ENCODE assay signal across 9 mouse cellular contexts in the genomic region with DNA sequence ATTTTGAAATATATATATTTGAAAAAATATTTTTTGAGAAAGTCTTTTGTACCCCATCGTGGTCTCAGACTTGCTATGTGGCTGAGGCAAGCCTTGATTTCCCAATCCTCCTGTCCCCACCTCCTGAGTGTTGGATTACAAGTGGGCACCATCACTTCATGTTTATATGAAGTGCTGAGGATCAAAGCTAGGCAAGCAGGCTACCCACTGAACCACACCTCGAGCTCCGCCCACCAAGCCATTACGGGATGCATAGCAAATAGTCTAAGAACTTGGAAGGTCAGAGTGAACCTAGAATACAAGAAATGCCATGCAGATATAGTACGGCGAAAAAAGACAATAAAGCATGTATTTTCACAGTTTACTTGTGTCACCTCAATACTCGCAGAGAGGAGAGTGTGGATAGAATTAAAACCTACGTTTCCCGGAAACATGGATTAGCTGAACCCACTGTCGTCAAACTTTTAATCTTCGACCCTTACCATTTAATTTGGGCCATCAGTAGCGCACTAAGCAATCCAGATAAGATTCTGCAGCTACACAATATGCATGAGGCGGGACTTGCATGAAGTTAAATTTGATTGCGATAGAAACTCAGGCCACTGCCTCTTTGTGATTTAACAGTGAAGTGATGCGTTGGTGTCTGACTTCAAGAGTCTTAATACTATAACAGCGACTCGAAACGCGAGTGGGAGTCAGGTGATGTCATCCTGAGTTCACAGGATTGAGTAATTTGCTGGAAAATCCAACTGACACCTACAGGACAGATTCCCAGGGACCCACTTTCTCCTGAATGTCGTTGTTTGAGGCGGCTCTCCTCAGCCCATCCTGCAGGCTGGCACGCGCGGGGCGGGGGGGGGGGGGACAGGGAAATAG. TPM values are rescaled to one million over a fixed set of nuclear protein-coding genes. Genes with fewer than 3 reads are reported as not detected.
DNase-seq lines count a peak whose midpoint lies in the region; ATAC-seq and TF ChIP-seq lines count a peak whose summit lies in the region.
"Had no signal": no experiment of that assay in that cellular context is flagged by ENCODE, and none has a peak within 500 bp of the region (broad histone marks: within the 10 kb centered on the region; RNA-seq: fewer than 3 reads in every experiment).

No protein-coding gene starts in this region.

- H3K4me3 ChIP-seq in heart, embryonic 10.5 days: peak overlapping the region; percentile 82
- peak overlapping the region; percentile 89 to 95 for H3K4me3 ChIP-seq in ES-E14 (ENCODE audit: insufficient read depth in 1 of 2, low read depth in 1 of 2, low read length in 2 of 2, poor library complexity in 1 of 2, severe bottlenecking in 1 of 2)
- peak overlapping the region; percentile 82 for H3K4me3 ChIP-seq in hindbrain, embryonic 14.5 days (replicated peaks; ENCODE audit: low read length)

- WGBS in heart, embryonic 10.5 days: 16% methylated on average over 23 of the region's 25 CpGs
- WGBS in hindbrain, embryonic 14.5 days: 17% methylated on average over 21 of the region's 25 CpGs

- in situ Hi-C loops in ES-E14 (cut with MboI; ENCODE audit: low sequenced_read_pairs in 2 of 2, unreplicated experiment in 2 of 2): no loop called here

- peak overlapping the region; percentile 97 for H3K27ac ChIP-seq in heart, embryonic 10.5 days
- no peak overlapping the region for H3K27ac ChIP-seq in ES-E14 (ENCODE audit: insufficient read depth, low read depth, low read length, poor library complexity, severe bottlenecking)
- H3K27ac ChIP-seq in hindbrain, embryonic 14.5 days: no peak overlapping the region

- H3K27me3 ChIP-seq in heart, embryonic 10.5 days (ENCODE audit: insufficient read depth, poor library complexity, severe bottlenecking): no peaks in the 10 kb centered on the region
- no peaks in the 10 kb centered on the region for H3K27me3 ChIP-seq in hindbrain, embryonic 14.5 days (ENCODE audit: control insufficient read depth, insufficient read depth, low read length)
- H3K27me3 ChIP-seq: Patski had no signal

- peak overlapping the region; percentile 82 for H3K4me2 ChIP-seq in hindbrain, embryonic 14.5 days (replicated peaks)

- no peak overlapping the region for H3K9ac ChIP-seq in ES-E14 (ENCODE audit: insufficient read depth, low read depth, low read length, poor library complexity, severe bottlenecking)
- H3K9ac ChIP-seq in hindbrain, embryonic 14.5 days: peak overlapping the region; percentile 80

- H3K36me3 ChIP-seq in heart, embryonic 10.5 days: no peaks in the 10 kb centered on the region
- no peaks in the 10 kb centered on the region for H3K36me3 ChIP-seq in ES-E14 (ENCODE audit: control insufficient read depth, insufficient read depth, low read length, poor library complexity, severe bottlenecking)
- H3K36me3 ChIP-seq in hindbrain, embryonic 14.5 days (replicated peaks; ENCODE audit: control insufficient read depth, insufficient read depth): no peaks in the 10 kb centered on the region

- 0 out of 2 replicates have a peak, but pooled peaks have one; percentile 25 for ATAC-seq in hindbrain, embryonic 14.5 days (ENCODE audit: low FRiP score)

- no peaks in the 10 kb centered on the region for H3K9me3 ChIP-seq in heart, embryonic 10.5 days
- H3K9me3 ChIP-seq in ES-E14 (ENCODE audit: control insufficient read depth, insufficient read depth, low read depth, low read length): no peaks in the 10 kb centered on the region
- no peaks in the 10 kb centered on the region for H3K9me3 ChIP-seq in hindbrain, embryonic 14.5 days (ENCODE audit: control insufficient read depth, low read length)

- DNase-seq in heart, embryonic 10.5 days (ENCODE audit: low spot score): no peak
- DNase-seq in heart, adult 8-10 months (ENCODE audit: low spot score): no peak
- no peak for DNase-seq in ES-E14 (ENCODE audit: low read depth, low spot score)
- no peak for DNase-seq in hindbrain, embryonic 14.5 days (ENCODE audit: low spot score)
- peak; percentile 54 for DNase-seq in lung, postnatal 36 days
- no peak for DNase-seq in spleen, postnatal 14 days (ENCODE audit: low spot score in 2 of 2)
- no peak for DNase-seq in c-Kit-positive CD71-positive TER-119-positive erythroid progenitor cells, embryonic 14.5 days (ENCODE audit: low spot score)
- no peak for DNase-seq in urinary bladder, postnatal 25 days (ENCODE audit: low spot score)

- H3K4me1 ChIP-seq in heart, embryonic 10.5 days: peaks cover 23% of the 10 kb centered on the region
- H3K4me1 ChIP-seq in ES-E14 (ENCODE audit: control insufficient read depth in 2 of 2, insufficient read depth in 2 of 2, low read length in 2 of 2, poor library complexity in 1 of 2): peaks cover 4 to 5% of the 10 kb centered on the region in 2 experiments; a peak in 2 of 4 replicates
- H3K4me1 ChIP-seq in hindbrain, embryonic 14.5 days (replicated peaks; ENCODE audit: control insufficient read depth, insufficient read depth, low read length): peaks cover 26% of the 10 kb centered on the region

TF ChIP-seq in ES-E14, 5 proteins besides CTCF, POLR2A, EP300 and RAD21:
- no peak for TF ChIP-seq HCFC1 (IDR thresholded peaks at IDR 0.05; ENCODE audit: borderline replicate concordance, insufficient read depth, low read length)
- no peak for TF ChIP-seq CHD2 (IDR thresholded peaks at IDR 0.05; ENCODE audit: low read depth, low read length)
- TF ChIP-seq MAFK (IDR thresholded peaks at IDR 0.05; ENCODE audit: insufficient read depth, low read depth, low read length): no peak
- no peak for TF ChIP-seq ZC3H11A (IDR thresholded peaks at IDR 0.05; ENCODE audit: borderline replicate concordance, low read depth, low read length)
- no peak for TF ChIP-seq ZNF384 (IDR thresholded peaks at IDR 0.05; ENCODE audit: low read depth, low read length)

RNA-seq across cellular contexts. Expression of a gene that starts 0.7 kb away (rescaled TPM):
- 62.4 and 67.6 TPM in 2 replicates for polyA plus RNA-seq in heart, embryonic 10.5 days (2016; fragmentation: Nextera tagmentation; extraction: Ambion mirVana)
- total RNA-seq in heart, adult 8-10 months (2022): 10 to 100 TPM; 32.6 to 39.6 (median 36.4) TPM
- total RNA-seq in ES-E14 (2012; rRNA removed): 15.0 and 22.8 TPM in 2 replicates
- polyA plus RNA-seq in hindbrain, embryonic 14.5 days (2014; fragmentation: Nextera tagmentation; extraction: Ambion mirVana): 47.0 and 52.6 TPM in 2 replicates
